Mouse (Mus musculus): ENCODE measurements at regions not wholly inside any gene's neighbourhood (a gene's known extent, or its start where the extent isn't known, plus 50 kb on each side); places are given as distances from the start of the nearest gene placed in this dataset.

DNA sequence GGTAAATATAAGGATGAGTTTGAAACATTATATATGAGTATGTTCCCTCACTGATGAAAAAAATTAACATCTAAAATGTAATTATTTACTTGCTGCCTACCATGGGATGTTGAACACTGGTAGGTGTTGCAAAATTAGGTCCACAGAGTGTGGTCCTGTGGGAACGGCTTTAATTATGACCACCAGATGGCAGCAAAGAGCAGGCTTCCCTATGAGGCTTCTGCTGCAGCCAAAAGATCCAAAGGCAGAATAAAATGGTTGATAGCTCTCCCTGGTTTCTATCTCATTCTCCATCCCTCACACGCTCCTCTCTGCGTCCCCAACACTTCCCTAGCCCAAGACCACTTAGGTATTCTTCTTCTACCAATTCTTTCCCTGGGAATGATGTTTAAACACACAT is 54.6 kb upstream of the Cit start:
- DNase-seq, result peak; percentile 45

Data from cerebellum, adult 9-11 months (tissue).